Mouse (Mus musculus) hematopoietic stem cell, adult 5-6 weeks (primary cell): ENCODE results near the gene Sstr1. TPM values are rescaled to one million over a fixed set of nuclear protein-coding genes. Genes with fewer than 3 reads are reported as not detected.

Experiments
- total RNA-seq: library from RNA; stranded (forward); fragments of 172-1452, 232-1000 nt; gene quantifications from 2 replicates; pipeline ENCODE4 v1.2.3, GENCODE M21; 2017

The Sstr1 gene
- total RNA-seq, 1 experiment from 2014 or later, result not detected

Other genes with a start within 250 kb of the Sstr1 start
- gene Clec14a, start 57.5 kb downstream of the Sstr1 start, total RNA-seq, result 0.84 and 1.6 TPM in 2 replicates